Mouse (Mus musculus): Measurements from ENCODE around the gene Rplp0.

Gene Rplp0

GRCm38 (mm10) chr5:115586780-115587179 lies 27.5 kb downstream of the Rplp0 start:
- DNase-seq, result no peak

DNA sequence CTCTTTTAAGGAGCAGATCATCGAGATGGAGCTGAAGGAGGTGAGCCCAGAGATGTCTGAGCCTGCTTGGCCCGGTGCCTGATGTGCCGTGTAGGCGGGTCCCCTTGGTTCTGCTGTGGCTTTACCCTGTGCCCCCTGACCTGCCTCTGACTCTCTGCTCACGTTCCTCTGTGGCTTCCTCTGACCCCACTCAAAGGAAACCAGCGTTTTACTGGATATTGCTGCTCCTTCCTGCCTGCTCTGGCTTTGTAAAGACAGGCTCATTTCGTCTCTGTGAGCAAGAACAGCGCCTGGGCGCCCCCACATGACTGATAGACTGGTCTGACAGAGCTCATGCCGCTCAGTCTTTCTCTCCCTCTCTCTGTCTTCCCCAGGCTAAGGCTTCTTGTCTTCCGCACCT lies 31.8 kb downstream of the Rplp0 start:
- no peak for DNase-seq

- DNase-seq, result no peak
Measured at GRCm38 (mm10) chr5:115591506-115591905, 32.2 kb downstream of the Rplp0 start.

- DNase-seq, result no peak
Measured at GRCm38 (mm10) chr5:115603561-115603960, 44.3 kb downstream of the Rplp0 start.

GRCm38 (mm10) chr5:115611566-115611965 lies 52.3 kb downstream of the Rplp0 start:
- peak; percentile 57 for DNase-seq

Measured in liver (tissue).